Mouse (Mus musculus): Measurements from ENCODE around the gene Man1c1.

Man1c1 gene

GRCm38 (mm10) chr4:134634001-134634400, 70.1 kb downstream of the Man1c1 start:
- DNase-seq: no peak

- DNase-seq: peak; percentile 63
These were observed 71.9 kb downstream of the Man1c1 start for GRCm38 (mm10) chr4:134632131-134632711.

- no peak for DNase-seq
These were observed 72.5 kb downstream of the Man1c1 start for GRCm38 (mm10) chr4:134631471-134632130.

GRCm38 (mm10) chr4:134628575-134629384, 75.3 kb downstream of the Man1c1 start:
- no peak for DNase-seq

- DNase-seq: no peak
These were observed 76.0 kb downstream of the Man1c1 start for GRCm38 (mm10) chr4:134628058-134628457.

GRCm38 (mm10) chr4:134626883-134627282, 77.2 kb downstream of the Man1c1 start:
- DNase-seq: no peak

GRCm38 (mm10) chr4:134626350-134626749, 77.7 kb downstream of the Man1c1 start:
- no peak for DNase-seq

GRCm38 (mm10) chr4:134624109-134624862, 79.8 kb downstream of the Man1c1 start:
- no peak for DNase-seq

- DNase-seq: no peak
These were observed 82.4 kb downstream of the Man1c1 start for GRCm38 (mm10) chr4:134621695-134622094.

- no peak for DNase-seq
These were observed 83.8 kb downstream of the Man1c1 start for GRCm38 (mm10) chr4:134620246-134620645.

- no peak for DNase-seq
These were observed 84.6 kb downstream of the Man1c1 start for GRCm38 (mm10) chr4:134619489-134619870.

GRCm38 (mm10) chr4:134618810-134619488, 85.1 kb downstream of the Man1c1 start:
- no peak for DNase-seq

GRCm38 (mm10) chr4:134617779-134618178, 86.3 kb downstream of the Man1c1 start:
- no peak for DNase-seq

- DNase-seq: no peak
These were observed 88.0 kb downstream of the Man1c1 start for GRCm38 (mm10) chr4:134615929-134616625.

GRCm38 (mm10) chr4:134612070-134612667, 91.9 kb downstream of the Man1c1 start:
- DNase-seq: no peak

- DNase-seq: no peak
These were observed 93.5 kb downstream of the Man1c1 start for GRCm38 (mm10) chr4:134610616-134611015.

- DNase-seq: no peak
These were observed 96.4 kb downstream of the Man1c1 start for GRCm38 (mm10) chr4:134607679-134608078.

GRCm38 (mm10) chr4:134606054-134606453, 98.0 kb downstream of the Man1c1 start:
- DNase-seq: no peak

GRCm38 (mm10) chr4:134604472-134604871, 99.6 kb downstream of the Man1c1 start:
- no peak for DNase-seq

- no peak for DNase-seq
These were observed 100.5 kb downstream of the Man1c1 start for GRCm38 (mm10) chr4:134603553-134603952.

- DNase-seq: no peak
These were observed 101.5 kb downstream of the Man1c1 start for GRCm38 (mm10) chr4:134602610-134603009.

- no peak for DNase-seq
These were observed 102.1 kb downstream of the Man1c1 start for GRCm38 (mm10) chr4:134601981-134602380.

Data from kidney, adult 18-20 months (tissue).